ENCODE assay signal across 9 mouse cellular contexts in genomic region chr11:116106154-116106962, GRCm38 (mm10). TPM values are rescaled to one million over a fixed set of nuclear protein-coding genes. Genes with fewer than 3 reads are reported as not detected.
A peak's percentile ranks its signal among the peaks of the same experiment; 100 is the strongest.
DNase-seq lines count a peak whose midpoint lies in the region; ATAC-seq and TF ChIP-seq lines count a peak whose summit lies in the region.
"Had no signal": no experiment of that assay in that cellular context is flagged by ENCODE, and none has a peak within 500 bp of the region (broad histone marks: within the 10 kb centered on the region; RNA-seq: fewer than 3 reads in every experiment).

No protein-coding gene starts in this region.

- H3K9ac ChIP-seq in intestine, embryonic 15.5 days = peak overlapping the region; percentile 23; the same call in 1 of the 2 replicates
- no peak overlapping the region for H3K9ac ChIP-seq in midbrain, embryonic 13.5 days (replicated peaks)

- no peak for DNase-seq in G1E (ENCODE audit: low spot score)
- no peak for DNase-seq in ovary, postnatal 14 days (ENCODE audit: low spot score)
- DNase-seq in thymus, adult 2 months = no peak
- no peak for DNase-seq in urinary bladder, adult 2 months (ENCODE audit: low spot score)
- DNase-seq: gastrocnemius, postnatal 14 days had no signal

- no peak for ATAC-seq in erythroblast, adult 5-6 weeks (replicated peaks; ENCODE audit: low FRiP score, poor library complexity, severe bottlenecking)
- peak; percentile 38; the same call in 1 of the 2 replicates for ATAC-seq in G1E (ENCODE audit: extremely low read depth, insufficient number of reproducible peaks, low FRiP score, poor library complexity, severe bottlenecking)
- peak; percentile 5; the same call in 1 of the 2 replicates for ATAC-seq in intestine, embryonic 15.5 days
- no peak for ATAC-seq in midbrain, embryonic 13.5 days

- H3K4me1 ChIP-seq in erythroblast, embryonic 14.5 days (ENCODE audit: control insufficient read depth) = peaks cover 62% of the 10 kb centered on the region
- H3K4me1 ChIP-seq in G1E (ENCODE audit: insufficient read depth, low read depth, low read length) = peaks cover 61% of the 10 kb centered on the region
- H3K4me1 ChIP-seq in intestine, embryonic 15.5 days (replicated peaks) = peaks cover 78% of the 10 kb centered on the region
- H3K4me1 ChIP-seq in midbrain, embryonic 13.5 days (replicated peaks) = peaks cover 59% of the 10 kb centered on the region
- peaks cover 8% of the 10 kb centered on the region; the same call in 1 of the 2 replicates for H3K4me1 ChIP-seq in thymus, adult 2 months (replicated peaks; ENCODE audit: control insufficient read depth, insufficient read depth, low read length)

- TF ChIP-seq POLR2A in thymus, adult 2 months (IDR thresholded peaks at IDR 0.05; ENCODE audit: control insufficient read depth, extremely low read depth, insufficient read depth, low read length, poor library complexity) = no peak

- H3K9me3 ChIP-seq in erythroblast, embryonic 14.5 days (ENCODE audit: control insufficient read depth, low read length) = peaks cover 6% of the 10 kb centered on the region; the same call in 1 of the 2 replicates
- H3K9me3 ChIP-seq in G1E (replicated peaks) = peaks cover 27% of the 10 kb centered on the region
- no peaks in the 10 kb centered on the region for H3K9me3 ChIP-seq in intestine, embryonic 15.5 days
- no peaks in the 10 kb centered on the region for H3K9me3 ChIP-seq in midbrain, embryonic 13.5 days

- peak overlapping the region; percentile 52 for H3K4me2 ChIP-seq in intestine, embryonic 15.5 days (replicated peaks)
- H3K4me2 ChIP-seq in midbrain, embryonic 13.5 days (replicated peaks) = peak overlapping the region; percentile 25

- 29% methylated on average over 32 of the region's 32 CpGs for WGBS in intestine, embryonic 15.5 days
- 18% methylated on average over 32 of the region's 32 CpGs for WGBS in midbrain, embryonic 13.5 days
- WGBS in thymus, adult 2 months = 94% methylated on average over 32 of the region's 32 CpGs

- peaks cover 59% of the 10 kb centered on the region for H3K27me3 ChIP-seq in erythroblast, embryonic 14.5 days (ENCODE audit: control insufficient read depth)
- peaks cover 35% of the 10 kb centered on the region for H3K27me3 ChIP-seq in G1E (ENCODE audit: insufficient read depth, low read length)
- H3K27me3 ChIP-seq in intestine, embryonic 15.5 days (replicated peaks) = peaks cover 41% of the 10 kb centered on the region
- peaks cover 61% of the 10 kb centered on the region for H3K27me3 ChIP-seq in midbrain, embryonic 13.5 days
- peaks cover 11% of the 10 kb centered on the region; the same call in 1 of the 2 replicates for H3K27me3 ChIP-seq in thymus, adult 2 months (ENCODE audit: control insufficient read depth, insufficient read depth, low read length)

- no peak overlapping the region for H3K27ac ChIP-seq in intestine, embryonic 15.5 days
- H3K27ac ChIP-seq in midbrain, embryonic 13.5 days = no peak overlapping the region
- no peak overlapping the region for H3K27ac ChIP-seq in thymus, adult 2 months (ENCODE audit: control insufficient read depth, insufficient read depth, low read length)

- no peak for TF ChIP-seq CTCF in G1E (IDR thresholded peaks at IDR 0.05; ENCODE audit: low read depth, low read length)
- TF ChIP-seq CTCF in thymus, adult 2 months (IDR thresholded peaks at IDR 0.05; ENCODE audit: borderline replicate concordance, control insufficient read depth, extremely low read depth, insufficient read depth, low read length, poor library complexity) = no peak

- H3K36me3 ChIP-seq in erythroblast, embryonic 14.5 days (ENCODE audit: control insufficient read depth) = no peaks in the 10 kb centered on the region
- no peaks in the 10 kb centered on the region for H3K36me3 ChIP-seq in G1E (replicated peaks)
- no peaks in the 10 kb centered on the region for H3K36me3 ChIP-seq in intestine, embryonic 15.5 days
- no peaks in the 10 kb centered on the region for H3K36me3 ChIP-seq in midbrain, embryonic 13.5 days
- no peaks in the 10 kb centered on the region for H3K36me3 ChIP-seq in thymus, adult 2 months (ENCODE audit: control insufficient read depth, insufficient read depth, low read length)

- peak overlapping the region; percentile 8 for H3K4me3 ChIP-seq in erythroblast, embryonic 14.5 days (replicated peaks)
- peak overlapping the region; percentile 62; the same call in 1 of the 2 replicates for H3K4me3 ChIP-seq in G1E (ENCODE audit: low read depth, low read length)
- H3K4me3 ChIP-seq in intestine, embryonic 15.5 days (replicated peaks) = no peak overlapping the region
- H3K4me3 ChIP-seq in midbrain, embryonic 13.5 days (replicated peaks) = no peak overlapping the region
- H3K4me3 ChIP-seq in thymus, adult 2 months (ENCODE audit: control insufficient read depth, insufficient read depth, low read length) = no peak overlapping the region

RNA-seq across cellular contexts. Expression of gene Wbp2, which starts 19.6 kb away (rescaled TPM):
- 142 and 153 TPM in 2 replicates for polyA plus RNA-seq in erythroblast, embryonic 14.5 days (2012)
- 105 and 125 TPM in 2 replicates for total RNA-seq in erythroblast, adult 5-6 weeks (2015; ENCODE audit: low replicate concordance)
- 58.0 and 68.8 TPM in 2 replicates for total RNA-seq in erythroblast, adult 5-6 weeks (2017; ENCODE audit: low replicate concordance)
- total RNA-seq in G1E (2014; fragmentation: Nextera tagmentation) (160 and 169 TPM in 2 replicates), G1E (2017) (55.9 and 61.6 TPM in 2 replicates)
- polyA plus RNA-seq in G1E (2012) = 499 and 545 TPM in 2 replicates
- 93.5 and 98.1 TPM in 2 replicates for polyA plus RNA-seq in intestine, embryonic 15.5 days (2015; fragmentation: Nextera tagmentation; extraction: Ambion mirVana)
- 128 and 132 TPM in 2 replicates for polyA plus RNA-seq in midbrain, embryonic 13.5 days (2015; fragmentation: Nextera tagmentation; extraction: Ambion mirVana)
- polyA plus RNA-seq in thymus, adult 2 months (2012; rRNA removed) = 288 and 314 TPM in 2 replicates
- polyA plus RNA-seq in urinary bladder, adult 2 months (2012; rRNA removed) = 119 and 147 TPM in 2 replicates

RNA-seq across cellular contexts. Expression of gene Trim47, which starts 20.7 kb away (rescaled TPM):
- 0.10 and 0.17 TPM in 2 replicates for polyA plus RNA-seq in erythroblast, embryonic 14.5 days (2012)
- total RNA-seq in erythroblast, adult 5-6 weeks (2015; ENCODE audit: low replicate concordance) = 1.0 and 2.5 TPM in 2 replicates
- total RNA-seq in erythroblast, adult 5-6 weeks (2017; ENCODE audit: low replicate concordance) = 1.3 TPM in 1 of 2 replicates, not detected in the other
- total RNA-seq in G1E (2014; fragmentation: Nextera tagmentation) (not detected in 2 replicates), G1E (2017) (0.12 and 0.27 TPM in 2 replicates)
- polyA plus RNA-seq in G1E (2012) = 0.08 TPM in 1 of 2 replicates, not detected in the other
- polyA plus RNA-seq in intestine, embryonic 15.5 days (2015; fragmentation: Nextera tagmentation; extraction: Ambion mirVana) = 18.0 and 20.9 TPM in 2 replicates
- polyA plus RNA-seq in midbrain, embryonic 13.5 days (2015; fragmentation: Nextera tagmentation; extraction: Ambion mirVana) = 2.0 and 3.4 TPM in 2 replicates
- polyA plus RNA-seq in thymus, adult 2 months (2012; rRNA removed) = 27.6 and 30.0 TPM in 2 replicates
- polyA plus RNA-seq in urinary bladder, adult 2 months (2012; rRNA removed) = 33.1 and 40.7 TPM in 2 replicates

RNA-seq across cellular contexts. Expression of gene Trim65, which starts 24.6 kb away (rescaled TPM):
- polyA plus RNA-seq in erythroblast, embryonic 14.5 days (2012) = 0.04 and 0.08 TPM in 2 replicates
- total RNA-seq in erythroblast, adult 5-6 weeks (2015; ENCODE audit: low replicate concordance) = 0.38 and 2.3 TPM in 2 replicates
- 0.28 and 3.3 TPM in 2 replicates for total RNA-seq in erythroblast, adult 5-6 weeks (2017; ENCODE audit: low replicate concordance)
- total RNA-seq in G1E (2014; fragmentation: Nextera tagmentation) (not detected in 2 replicates), G1E (2017) (0.05 and 0.12 TPM in 2 replicates)
- not detected in 2 replicates for polyA plus RNA-seq in G1E (2012)
- polyA plus RNA-seq in intestine, embryonic 15.5 days (2015; fragmentation: Nextera tagmentation; extraction: Ambion mirVana) = 6.4 and 7.1 TPM in 2 replicates
- polyA plus RNA-seq in midbrain, embryonic 13.5 days (2015; fragmentation: Nextera tagmentation; extraction: Ambion mirVana) = 1.3 and 1.8 TPM in 2 replicates
- 24.5 and 26.7 TPM in 2 replicates for polyA plus RNA-seq in thymus, adult 2 months (2012; rRNA removed)
- 9.6 and 11.8 TPM in 2 replicates for polyA plus RNA-seq in urinary bladder, adult 2 months (2012; rRNA removed)

RNA-seq across cellular contexts. Expression of gene Unc13d, which starts 28.6 kb away (rescaled TPM):
- 14.5 and 18.2 TPM in 2 replicates for polyA plus RNA-seq in erythroblast, embryonic 14.5 days (2012)
- 4.2 and 4.8 TPM in 2 replicates for total RNA-seq in erythroblast, adult 5-6 weeks (2015; ENCODE audit: low replicate concordance)
- 4.3 and 7.0 TPM in 2 replicates for total RNA-seq in erythroblast, adult 5-6 weeks (2017; ENCODE audit: low replicate concordance)
- total RNA-seq in G1E (2014; fragmentation: Nextera tagmentation) (26.1 and 31.4 TPM in 2 replicates), G1E (2017) (63.5 and 81.7 TPM in 2 replicates)
- polyA plus RNA-seq in G1E (2012) = 126 and 144 TPM in 2 replicates
- 4.2 and 5.2 TPM in 2 replicates for polyA plus RNA-seq in intestine, embryonic 15.5 days (2015; fragmentation: Nextera tagmentation; extraction: Ambion mirVana)
- polyA plus RNA-seq in midbrain, embryonic 13.5 days (2015; fragmentation: Nextera tagmentation; extraction: Ambion mirVana) = 1.2 TPM in 2 replicates
- 95.3 and 98.6 TPM in 2 replicates for polyA plus RNA-seq in thymus, adult 2 months (2012; rRNA removed)
- 4.5 and 5.6 TPM in 2 replicates for polyA plus RNA-seq in urinary bladder, adult 2 months (2012; rRNA removed)

RNA-seq across cellular contexts. Expression of gene Mrpl38, which starts 32.3 kb away (rescaled TPM):
- 7.7 and 8.4 TPM in 2 replicates for polyA plus RNA-seq in erythroblast, embryonic 14.5 days (2012)
- total RNA-seq in erythroblast, adult 5-6 weeks (2015; ENCODE audit: low replicate concordance) = 10.0 and 19.8 TPM in 2 replicates
- total RNA-seq in erythroblast, adult 5-6 weeks (2017; ENCODE audit: low replicate concordance) = 5.2 and 6.7 TPM in 2 replicates
- total RNA-seq in G1E (2014; fragmentation: Nextera tagmentation) = 99.3 and 125 TPM in 2 replicates
- 38.3 and 45.7 TPM in 2 replicates for total RNA-seq in G1E (2017)
- 144 and 150 TPM in 2 replicates for polyA plus RNA-seq in G1E (2012)
- polyA plus RNA-seq in intestine, embryonic 15.5 days (2015; fragmentation: Nextera tagmentation; extraction: Ambion mirVana) = 107 and 109 TPM in 2 replicates
- 76.2 and 78.3 TPM in 2 replicates for polyA plus RNA-seq in midbrain, embryonic 13.5 days (2015; fragmentation: Nextera tagmentation; extraction: Ambion mirVana)
- polyA plus RNA-seq in thymus, adult 2 months (2012; rRNA removed) = 49.0 and 54.7 TPM in 2 replicates
- 21.4 and 29.3 TPM in 2 replicates for polyA plus RNA-seq in urinary bladder, adult 2 months (2012; rRNA removed)

Comparison
In these comparisons a context has a peak if more than half of its experiments do, and no peak if none do; other contexts are left out.
1. H3K4me3 ChIP-seq: peak in erythroblast, embryonic 14.5 days (single experiment) and G1E (single experiment); none in intestine, embryonic 15.5 days (single experiment), midbrain, embryonic 13.5 days (single experiment) and thymus, adult 2 months (single experiment).
2. ATAC-seq: peak in G1E (single experiment) and intestine, embryonic 15.5 days (single experiment); none in erythroblast, adult 5-6 weeks (single experiment) and midbrain, embryonic 13.5 days (single experiment).